Mouse (Mus musculus) C2C12 (cell line): ENCODE measurements around the gene Vwa5b2. TPM values are rescaled to one million over a fixed set of nuclear protein-coding genes. Genes with fewer than 3 reads are reported as not detected.
A peak's percentile ranks its signal among the peaks of the same experiment; 100 is the strongest.

Experiments
- H3K27me3 ChIP-seq: one replicate; pipeline ENCODE4 v1.6.1; 2011; ENCODE audit not compliant: control insufficient read depth, insufficient read depth, insufficient read length
- H3K36me3 ChIP-seq: one replicate; pipeline ENCODE4 v1.6.1; 2011; ENCODE audit not compliant: control insufficient read depth, insufficient read depth
- H3K4me3 ChIP-seq: one replicate; pipeline ENCODE4 v1.5.1; 2011; ENCODE audit warnings: mild to moderate bottlenecking, control low read depth; ENCODE audit not compliant: poor library complexity, insufficient read depth, severe bottlenecking
- H3K79me2 ChIP-seq: one replicate; pipeline ENCODE4 v1.6.1; 2011; ENCODE audit not compliant: control insufficient read depth, insufficient read depth
- H3K79me3 ChIP-seq: one replicate; pipeline ENCODE4 v1.6.1; 2011; ENCODE audit warnings: low read depth, control low read depth
- H3ac ChIP-seq: one replicate; pipeline ENCODE3; 2011; ENCODE audit warnings: low read depth; ENCODE audit not compliant: control insufficient read depth, insufficient read length
- CEBPB ChIP-seq: IDR thresholded peaks from one replicate; pipeline ENCODE4 v1.6.1; 2011; ENCODE audit warnings: low read depth, mild to moderate bottlenecking, control low read depth, moderate library complexity
- CTCF ChIP-seq: IDR thresholded peaks from one replicate; pipeline ENCODE4 v1.5.1; 2011; ENCODE audit not compliant: control insufficient read depth, insufficient read depth, insufficient read length
- FOSL1 ChIP-seq: IDR thresholded peaks from one replicate; pipeline ENCODE4 v1.8.0; 2011; ENCODE audit warnings: mild to moderate bottlenecking, low read length; ENCODE audit not compliant: poor library complexity, insufficient read depth, severe bottlenecking
- MAX ChIP-seq: IDR thresholded peaks from one replicate; pipeline ENCODE4 v1.6.1; 2011; ENCODE audit warnings: mild to moderate bottlenecking, control low read depth
- MYOD1 ChIP-seq: IDR thresholded peaks from one replicate; pipeline ENCODE4 v1.6.1; 2011; ENCODE audit warnings: low read depth; ENCODE audit not compliant: control insufficient read depth, insufficient read length
- MYOG ChIP-seq: IDR thresholded peaks from one replicate; pipeline ENCODE4 v1.6.1; 2011; ENCODE audit not compliant: control insufficient read depth, insufficient read length; ENCODE audit errors: extremely low read depth
- USF1 ChIP-seq: IDR thresholded peaks from one replicate; pipeline ENCODE4 v1.6.1; 2011; ENCODE audit warnings: low read depth, mild to moderate bottlenecking, control low read depth, moderate library complexity
- polyA plus RNA-seq: library from polyadenylated mRNA; unstranded; fragments of >200 nt; fragmentation: generic; extraction: Trizol; gene quantifications from one replicate; pipeline ENCODE4 v1.2.1, GENCODE M21; 2012; ENCODE audit warnings: missing spikeins

Vwa5b2 gene
- polyA plus RNA-seq, 1 experiment: 0.11 TPM

DNA sequence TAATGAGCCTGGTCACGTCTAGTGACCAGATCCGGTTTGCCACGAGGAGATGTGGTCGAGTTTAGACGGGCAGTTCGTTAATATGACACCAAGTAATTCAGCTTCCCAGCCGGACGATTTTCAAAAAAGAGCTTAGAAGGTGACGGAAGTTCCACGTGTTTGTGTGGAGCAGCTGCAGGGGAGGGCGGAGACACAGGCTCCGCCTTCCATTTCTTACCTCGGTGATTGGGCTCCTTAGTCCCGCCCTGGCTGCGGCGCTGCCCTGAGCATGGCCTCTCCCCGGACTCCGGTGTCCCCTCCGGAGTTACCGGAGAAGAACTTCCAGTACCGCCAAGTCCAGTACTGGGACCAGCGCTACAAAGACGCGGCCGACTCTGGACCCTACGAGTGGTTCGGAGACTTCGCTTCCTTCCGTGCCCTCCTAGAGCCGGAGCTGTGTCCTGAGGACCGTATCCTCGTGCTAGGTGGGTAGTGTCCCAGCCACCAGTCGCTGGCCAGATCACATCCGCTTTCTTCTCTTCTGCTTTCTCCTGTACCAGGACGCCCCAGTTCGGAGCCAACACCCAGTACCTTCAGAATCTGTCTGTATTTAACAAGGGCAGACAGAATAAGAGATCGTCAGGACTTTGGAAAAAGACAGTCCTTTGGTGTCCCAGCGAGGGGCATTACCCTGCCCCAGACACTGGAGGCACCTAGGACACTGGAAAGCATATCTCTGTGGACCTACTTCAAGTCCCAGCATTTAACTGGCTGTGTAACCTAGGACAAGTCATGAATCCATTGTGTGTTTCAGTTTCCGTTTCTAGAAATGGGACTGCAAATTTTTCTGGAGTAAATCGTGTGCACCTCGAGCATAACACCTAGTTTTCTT, 22.3 kb downstream of the Vwa5b2 start, which contains the start of the genes Eef1akmt4, Gm49333 and Alg3:
Gene Eef1akmt4 (plus strand): TSS at position 237 of the 871 bp plus-strand sequence.
Gene Gm49333 (plus strand): TSS at position 254 of the 871 bp plus-strand sequence.
Gene Alg3 (minus strand): TSS at position 379 of the 871 bp plus-strand sequence.
- TF ChIP-seq MYOD1 (peak; percentile 69), FOSL1 (no peak), MAX (peak; percentile 98)
- Histone ChIP-seq H3K36me3 (peaks cover 16% of the 10 kb centered on the region), H3K4me3 (peak within 1 kb of the TSS; percentile 75), H3K79me2 (peaks cover 40% of the 10 kb centered on the region), H3K27me3 (no peaks in the 10 kb centered on the region), H3ac (peak within 1 kb of the TSS; percentile 100), H3K79me3 (peaks cover 13% of the 10 kb centered on the region)

DNA sequence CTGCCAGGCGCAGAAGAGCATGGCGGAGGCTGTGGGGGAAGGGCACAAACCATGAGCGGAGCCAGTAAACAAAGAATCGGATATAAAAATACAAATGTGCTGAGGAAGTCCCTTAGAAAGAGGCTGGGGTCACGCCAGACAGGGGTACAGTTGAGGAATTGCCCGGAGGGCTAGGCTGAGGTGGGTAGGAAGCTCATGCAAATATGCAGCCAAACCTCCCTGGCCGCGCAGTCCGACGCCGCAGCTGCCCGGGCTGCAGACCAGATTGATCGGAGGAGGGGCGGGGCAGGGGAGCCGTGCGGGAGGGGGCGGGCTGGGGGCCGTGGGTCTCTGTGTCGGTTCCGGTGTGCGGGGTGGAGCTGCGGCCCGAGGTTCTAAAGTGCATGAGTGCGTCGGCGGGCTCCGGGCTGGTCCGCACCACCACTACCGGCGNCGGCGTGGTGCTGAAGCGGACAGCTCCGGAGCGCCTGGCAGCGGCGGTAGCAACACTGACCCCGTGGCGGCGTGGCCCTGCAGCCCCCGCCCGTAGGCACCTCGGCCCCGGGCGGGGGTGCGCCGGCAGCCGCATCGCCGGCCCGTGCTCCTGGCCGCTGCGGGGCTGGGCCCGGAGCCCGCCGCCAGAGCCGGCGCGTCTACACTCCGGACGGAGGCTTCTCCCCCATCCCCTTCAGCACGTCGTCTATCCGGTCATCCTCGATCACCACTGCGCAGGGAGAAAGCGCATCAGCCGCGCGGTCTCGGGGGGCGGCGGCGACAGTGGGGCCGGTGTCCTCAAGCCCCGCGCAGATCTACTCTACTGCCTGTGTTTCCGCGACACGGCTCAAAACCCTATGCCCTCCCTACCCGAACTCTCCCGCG, 30.5 kb downstream of the Vwa5b2 start:
- Histone ChIP-seq H3K4me3 (no peak overlapping the region), H3K79me3 (no peaks in the 10 kb centered on the region), H3K36me3 (peaks cover 9% of the 10 kb centered on the region), H3K79me2 (no peaks in the 10 kb centered on the region), H3K27me3 (no peaks in the 10 kb centered on the region), H3ac (no peak overlapping the region)
- no peak for TF ChIP-seq MAX
- no peak for TF ChIP-seq CEBPB
- TF ChIP-seq MYOG: no peak
- TF ChIP-seq USF1: no peak
- TF ChIP-seq MYOD1: no peak
- no peak for TF ChIP-seq CTCF
- TF ChIP-seq FOSL1: no peak

DNA sequence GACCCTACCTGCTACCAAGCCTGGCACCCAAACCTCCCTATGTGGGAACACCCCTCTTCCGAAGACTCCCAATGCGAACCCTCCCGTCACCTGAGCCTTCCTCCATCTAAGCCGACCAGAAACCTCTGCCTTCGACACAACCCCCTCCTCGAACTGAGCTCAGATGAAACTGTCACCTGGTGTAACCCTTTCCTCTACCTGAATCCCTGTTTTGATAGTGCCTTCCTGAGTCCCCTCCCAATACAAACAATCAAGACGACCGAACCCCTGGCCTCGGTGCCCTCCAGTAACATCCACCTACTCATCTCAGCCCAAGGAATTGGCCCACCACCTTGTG, 31.1 kb downstream of the Vwa5b2 start:
- peak overlapping the region; percentile 50 for H3K4me3 ChIP-seq
- H3K27me3 ChIP-seq: no peaks in the 10 kb centered on the region
- no peak overlapping the region for H3ac ChIP-seq
- TF ChIP-seq FOSL1: no peak
- TF ChIP-seq USF1: no peak
- no peak for TF ChIP-seq MAX
- TF ChIP-seq MYOG: no peak
- TF ChIP-seq CTCF: no peak
- TF ChIP-seq CEBPB: no peak
- no peak for TF ChIP-seq MYOD1
- peaks cover 9% of the 10 kb centered on the region for H3K36me3 ChIP-seq
- no peaks in the 10 kb centered on the region for H3K79me3 ChIP-seq
- no peaks in the 10 kb centered on the region for H3K79me2 ChIP-seq

DNA sequence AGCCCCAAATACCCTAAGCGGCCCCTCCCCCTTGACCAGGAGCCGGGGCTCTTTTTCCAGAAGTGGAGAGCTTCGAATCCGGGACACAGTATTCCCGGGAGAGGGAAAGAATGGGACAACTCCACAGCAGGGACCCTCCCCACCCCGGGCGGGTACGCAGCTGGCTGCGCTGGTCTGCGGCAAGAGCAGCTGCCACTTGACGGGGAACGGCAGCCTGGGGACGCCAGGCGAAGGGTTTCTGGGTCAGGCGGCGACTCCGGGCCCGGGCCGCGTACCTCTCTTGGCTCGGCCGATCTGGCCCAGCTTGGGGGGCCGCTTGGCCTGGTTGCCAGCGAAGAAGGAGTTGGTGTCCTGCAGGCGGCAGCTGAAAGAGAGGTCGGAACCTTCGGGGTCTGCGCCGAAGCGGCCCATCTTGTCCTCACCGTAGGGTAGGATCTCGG, 31.5 kb downstream of the Vwa5b2 start:
- no peaks in the 10 kb centered on the region for H3K27me3 ChIP-seq

DNA sequence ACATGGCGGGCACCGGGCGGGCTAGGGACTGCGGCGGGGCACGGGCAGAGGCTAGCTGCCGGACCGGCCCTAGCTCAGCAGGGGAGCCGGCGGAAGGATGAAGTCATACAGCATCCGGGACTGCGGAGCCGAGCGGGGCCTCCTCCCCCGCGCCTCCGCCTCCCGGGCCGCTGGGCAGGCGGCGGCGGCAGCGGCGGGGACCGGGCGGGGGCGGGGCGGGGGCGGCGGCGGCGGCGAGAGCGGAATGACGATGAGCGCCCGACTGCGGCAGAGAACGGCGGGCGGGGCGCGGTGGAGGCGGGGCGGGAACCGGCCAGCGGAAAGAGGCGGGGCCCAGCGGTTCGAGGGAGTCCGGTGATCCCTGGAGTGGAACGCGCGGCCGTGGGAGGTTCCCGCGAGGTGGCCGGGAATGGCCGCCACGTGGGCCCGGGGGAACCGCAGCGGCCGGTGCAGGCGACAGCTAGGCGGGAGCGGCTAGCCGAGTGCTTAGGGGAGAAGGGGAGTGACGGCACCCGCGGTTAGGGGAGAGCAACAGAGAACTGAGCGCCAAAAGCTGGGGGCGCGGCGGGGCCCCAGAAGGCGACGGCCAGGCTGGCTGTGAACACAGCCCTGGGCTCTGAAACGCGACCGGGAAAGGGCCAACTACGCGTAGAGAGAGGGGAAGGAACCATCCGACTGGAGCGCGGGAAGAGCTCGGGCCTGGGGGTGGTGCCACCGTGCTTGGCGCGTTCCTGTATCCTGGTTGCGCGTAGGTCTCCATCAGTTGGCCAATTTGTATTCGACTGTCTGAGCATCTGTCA, 32.1 kb downstream of the Vwa5b2 start, which contains the start of gene Camk2n2:
Gene Camk2n2 (minus strand): TSS at position 97 of the 800 bp plus-strand sequence.
- Histone ChIP-seq H3K79me2 (no peaks in the 10 kb centered on the region), H3ac (peak within 1 kb of the TSS; percentile 84), H3K4me3 (peak within 1 kb of the TSS; percentile 50), H3K79me3 (no peaks in the 10 kb centered on the region), H3K27me3 (no peaks in the 10 kb centered on the region), H3K36me3 (peaks cover 9% of the 10 kb centered on the region)
- TF ChIP-seq MAX: no peak
- no peak for TF ChIP-seq CEBPB
- no peak for TF ChIP-seq CTCF
- no peak for TF ChIP-seq USF1
- TF ChIP-seq MYOD1: no peak
- no peak for TF ChIP-seq MYOG
- no peak for TF ChIP-seq FOSL1

More for the DNA sequence above, 31.5 kb downstream of the Vwa5b2 start:
- H3ac ChIP-seq: peak overlapping the region; percentile 58
- TF ChIP-seq MYOD1 (no peak), USF1 (no peak), FOSL1 (no peak), CTCF (no peak), CEBPB (no peak), MAX (no peak), MYOG (no peak)
- H3K4me3 ChIP-seq: peak overlapping the region; percentile 50
- H3K79me3 ChIP-seq: no peaks in the 10 kb centered on the region
- peaks cover 9% of the 10 kb centered on the region for H3K36me3 ChIP-seq
- no peaks in the 10 kb centered on the region for H3K79me2 ChIP-seq
